Mouse (Mus musculus): ENCODE data around the gene Srpr. TPM values are rescaled to one million over a fixed set of nuclear protein-coding genes. Genes with fewer than 3 reads are reported as not detected.
A peak's percentile ranks its signal among the peaks of the same experiment; 100 is the strongest.

Gene Srpr
- polyA plus RNA-seq, 2 experiments = 115 to 160 TPM

DNA sequence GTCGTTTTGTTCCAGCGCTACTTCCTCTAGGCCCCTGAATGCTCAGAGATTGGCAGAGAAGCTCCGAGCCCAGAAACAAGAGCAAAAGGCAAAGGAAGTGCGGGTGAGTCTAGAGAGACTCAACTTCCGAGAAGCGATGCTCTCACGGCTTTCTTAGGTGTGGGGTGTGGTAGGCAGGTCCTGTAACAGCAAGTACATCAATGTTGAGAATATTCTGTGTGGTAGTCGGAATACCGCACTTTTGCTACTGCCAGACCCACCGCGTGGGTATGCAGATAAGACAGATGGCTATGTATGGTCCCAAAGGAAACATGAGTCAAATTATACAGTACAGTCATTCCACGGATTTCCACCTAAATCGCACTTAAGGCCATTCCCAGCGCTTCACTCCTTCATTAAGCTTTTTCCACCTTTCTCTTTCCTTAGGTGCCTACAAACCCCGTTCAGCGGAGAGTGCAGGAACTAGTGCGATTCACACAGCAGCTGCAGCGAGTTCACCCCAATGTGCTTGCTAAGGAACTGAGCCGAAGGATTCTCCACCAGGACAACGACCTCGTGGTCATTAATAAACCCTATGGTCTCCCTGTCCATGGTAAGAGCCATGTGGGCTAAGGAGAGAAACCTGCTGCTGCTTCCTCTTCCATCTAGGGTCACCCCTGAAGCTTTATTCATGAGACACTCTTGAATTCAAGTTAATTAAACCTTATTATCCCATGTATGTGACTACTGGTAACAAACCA is 68.2 kb downstream of the Srpr start:
- 2% methylated on average over 21 of the region's 21 CpGs for WGBS
- Histone ChIP-seq H3K4me3 (replicated peaks; ENCODE audit: low read length) (peak overlapping the region; percentile 76), H3K9ac (ENCODE audit: low read depth, low read length, severe bottlenecking) (peak overlapping the region; percentile 78), H3K27ac (replicated peaks; ENCODE audit: low read depth, low read length) (peak overlapping the region; percentile 55; the same call in 1 of the 2 replicates), H3K9me3 (ENCODE audit: control insufficient read depth, low read length) (no peaks in the 10 kb centered on the region), H3K4me2 (replicated peaks; ENCODE audit: low read depth, low read length, severe bottlenecking) (peak overlapping the region; percentile 70), H3K36me3 (ENCODE audit: control insufficient read depth, insufficient read depth, low read length) (peaks cover 16% of the 10 kb centered on the region), H3K4me1 (ENCODE audit: control insufficient read depth, insufficient read depth, low read length) (peaks cover 17% of the 10 kb centered on the region), H3K27me3 (ENCODE audit: control insufficient read depth, insufficient read depth, low read length) (no peaks in the 10 kb centered on the region)
- TF ChIP-seq POLR2A (IDR thresholded peaks at IDR 0.05; ENCODE audit: borderline replicate concordance, extremely low read depth, insufficient read depth, insufficient read length) = no peak
- ATAC-seq (ENCODE audit: low FRiP score, low read depth) = peak; percentile 56
- DNase-seq (ENCODE audit: low spot score) = no peak

DNA sequence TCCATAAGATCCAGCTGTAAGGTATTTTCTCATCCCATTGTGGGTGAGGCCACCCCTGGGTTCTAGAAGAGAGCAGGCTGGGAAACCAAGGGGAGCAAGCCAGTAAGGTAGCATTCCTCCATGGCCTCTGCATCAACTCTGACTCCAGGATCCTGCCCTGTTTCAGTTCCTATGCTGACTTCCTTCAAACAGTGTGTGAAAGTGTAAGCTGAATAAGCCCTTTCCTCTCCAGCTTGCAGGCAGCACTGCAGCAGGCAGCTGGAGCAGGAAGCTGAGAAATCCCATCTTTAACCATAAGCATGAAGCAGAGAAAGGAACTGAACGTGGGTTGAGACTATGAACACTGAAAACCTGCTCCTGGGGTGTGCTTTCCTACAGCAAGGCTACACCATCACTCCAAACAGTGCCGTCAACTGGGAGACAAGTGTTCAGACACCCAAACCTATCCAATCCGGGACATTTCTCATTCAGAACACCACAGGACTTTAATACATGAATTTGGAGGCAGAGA is 77.9 kb downstream of the Srpr start:
- peaks cover 47% of the 10 kb centered on the region for H3K36me3 ChIP-seq (ENCODE audit: control insufficient read depth, insufficient read depth, low read length)
- H3K9me3 ChIP-seq (ENCODE audit: control insufficient read depth, low read length) = no peaks in the 10 kb centered on the region
- no peak for TF ChIP-seq POLR2A (IDR thresholded peaks at IDR 0.05; ENCODE audit: borderline replicate concordance, extremely low read depth, insufficient read depth, insufficient read length)
- H3K27me3 ChIP-seq (ENCODE audit: control insufficient read depth, insufficient read depth, low read length) = no peaks in the 10 kb centered on the region
- 78% methylated on average over 3 of the region's 3 CpGs for WGBS
- DNase-seq (ENCODE audit: low spot score) = no peak
- H3K27ac ChIP-seq (replicated peaks; ENCODE audit: low read depth, low read length) = no peak overlapping the region
- H3K4me3 ChIP-seq (replicated peaks; ENCODE audit: low read length) = no peak overlapping the region
- no peak overlapping the region for H3K9ac ChIP-seq (ENCODE audit: low read depth, low read length, severe bottlenecking)
- no peak for ATAC-seq (ENCODE audit: low FRiP score, low read depth)
- no peak overlapping the region for H3K4me2 ChIP-seq (replicated peaks; ENCODE audit: low read depth, low read length, severe bottlenecking)
- peaks cover 4% of the 10 kb centered on the region; the same call in 1 of the 2 replicates for H3K4me1 ChIP-seq (ENCODE audit: control insufficient read depth, insufficient read depth, low read length)

DNA sequence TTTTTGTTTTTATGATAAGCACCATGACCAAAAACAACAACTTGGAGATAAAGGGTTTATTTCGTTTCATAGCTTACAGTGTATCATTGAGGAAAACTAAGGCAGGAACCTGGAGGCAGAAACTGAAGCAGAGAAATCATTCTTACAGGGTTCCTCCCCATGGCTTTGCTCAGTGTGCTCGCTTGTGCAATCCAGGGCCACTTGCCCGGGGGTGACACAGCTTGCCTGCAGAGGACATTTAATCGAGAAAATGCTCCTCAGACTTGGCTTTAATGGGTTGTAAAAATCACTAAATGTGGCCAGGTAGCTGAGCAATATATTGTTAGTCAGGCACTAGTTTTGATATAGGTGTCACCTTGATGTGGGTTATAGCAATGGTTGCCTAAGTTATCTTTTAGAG is 78.5 kb downstream of the Srpr start:
- ATAC-seq (ENCODE audit: low FRiP score, low read depth) = no peak

DNA sequence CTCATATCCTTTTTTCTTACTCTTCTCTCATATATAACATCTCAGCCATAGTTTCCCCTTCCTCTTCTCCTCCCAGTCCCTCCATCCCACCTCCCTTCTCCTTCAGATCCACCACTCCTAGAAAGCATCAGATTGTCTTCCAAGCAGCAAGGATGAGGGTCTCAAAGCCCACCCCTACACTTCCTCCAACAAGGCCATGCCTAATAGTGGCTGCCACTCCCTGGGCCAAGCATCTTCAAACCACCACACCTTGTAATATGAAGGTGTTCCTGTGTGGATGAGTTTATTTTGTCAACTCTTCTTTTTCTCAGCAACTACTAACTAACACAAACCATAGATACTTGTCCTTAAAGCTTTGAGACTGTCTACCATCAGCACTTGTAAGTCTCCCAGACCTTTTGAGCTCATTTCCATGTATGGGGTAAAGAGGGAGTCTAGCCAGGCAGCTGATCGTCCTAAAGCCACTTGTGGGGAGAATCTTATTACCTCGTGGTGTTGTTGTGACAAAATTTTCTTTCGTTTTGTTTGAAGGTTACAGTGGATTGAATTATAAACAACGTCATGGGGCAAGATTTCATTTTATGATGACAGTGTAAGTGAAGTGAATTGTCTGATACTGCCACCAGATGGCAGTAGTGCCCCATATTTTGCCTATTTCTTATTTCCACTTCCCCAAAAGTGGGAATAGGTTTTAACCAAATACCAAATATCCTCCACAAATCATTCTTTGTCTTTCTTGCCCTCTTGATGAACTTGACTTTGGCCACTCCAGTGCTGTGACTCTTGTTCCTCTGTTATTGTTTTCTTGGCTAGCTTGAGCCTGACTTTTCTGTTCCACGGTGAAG is 82.3 kb downstream of the Srpr start:
- no peaks in the 10 kb centered on the region for H3K27me3 ChIP-seq (ENCODE audit: control insufficient read depth, insufficient read depth, low read length)
- ATAC-seq (ENCODE audit: low FRiP score, low read depth) (0 out of 2 replicates have a peak, but pooled peaks have one; percentile 32), DNase-seq (ENCODE audit: low spot score) (peak; percentile 85)
- peaks cover 9% of the 10 kb centered on the region for H3K36me3 ChIP-seq (ENCODE audit: control insufficient read depth, insufficient read depth, low read length)
- H3K9ac ChIP-seq (ENCODE audit: low read depth, low read length, severe bottlenecking) = no peak overlapping the region
- 16% methylated on average over 5 of the region's 5 CpGs for WGBS
- no peak overlapping the region for H3K4me2 ChIP-seq (replicated peaks; ENCODE audit: low read depth, low read length, severe bottlenecking)
- TF ChIP-seq POLR2A (IDR thresholded peaks at IDR 0.05; ENCODE audit: borderline replicate concordance, extremely low read depth, insufficient read depth, insufficient read length) = no peak
- H3K27ac ChIP-seq (replicated peaks; ENCODE audit: low read depth, low read length) = no peak overlapping the region
- no peak overlapping the region for H3K4me3 ChIP-seq (replicated peaks; ENCODE audit: low read length)
- peaks cover 25% of the 10 kb centered on the region for H3K4me1 ChIP-seq (ENCODE audit: control insufficient read depth, insufficient read depth, low read length)
- no peaks in the 10 kb centered on the region for H3K9me3 ChIP-seq (ENCODE audit: control insufficient read depth, low read length)

More for the DNA sequence above, 78.5 kb downstream of the Srpr start:
- H3K9me3 ChIP-seq (ENCODE audit: control insufficient read depth, low read length) = no peaks in the 10 kb centered on the region
- peaks cover 8% of the 10 kb centered on the region for H3K4me1 ChIP-seq (ENCODE audit: control insufficient read depth, insufficient read depth, low read length)
- no peak for TF ChIP-seq POLR2A (IDR thresholded peaks at IDR 0.05; ENCODE audit: borderline replicate concordance, extremely low read depth, insufficient read depth, insufficient read length)
- no peak overlapping the region for H3K27ac ChIP-seq (replicated peaks; ENCODE audit: low read depth, low read length)
- DNase-seq (ENCODE audit: low spot score) = no peak
- no peak overlapping the region for H3K4me2 ChIP-seq (replicated peaks; ENCODE audit: low read depth, low read length, severe bottlenecking)
- H3K36me3 ChIP-seq (ENCODE audit: control insufficient read depth, insufficient read depth, low read length) = peaks cover 41% of the 10 kb centered on the region
- WGBS = 72% methylated on average over 4 of the region's 4 CpGs
- H3K9ac ChIP-seq (ENCODE audit: low read depth, low read length, severe bottlenecking) = no peak overlapping the region
- no peak overlapping the region for H3K4me3 ChIP-seq (replicated peaks; ENCODE audit: low read length)
- H3K27me3 ChIP-seq (ENCODE audit: control insufficient read depth, insufficient read depth, low read length) = no peaks in the 10 kb centered on the region

DNA sequence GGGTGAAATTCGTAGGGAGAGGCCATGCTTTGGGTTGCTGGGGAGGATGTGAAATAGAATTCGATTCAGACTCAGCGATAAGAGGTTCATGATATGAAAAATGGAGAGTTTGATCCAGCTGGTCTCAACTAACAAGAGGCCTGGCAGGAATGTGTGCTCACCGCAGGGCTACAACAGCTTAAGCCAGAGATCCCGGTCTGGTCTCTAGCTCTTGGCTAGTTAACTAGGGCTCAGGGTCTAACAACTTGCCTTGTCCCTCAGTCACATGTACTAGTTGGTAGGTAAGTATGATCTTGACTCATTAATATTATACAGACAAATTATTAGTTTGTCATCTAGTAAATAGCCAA is 82.9 kb downstream of the Srpr start:
- no peak for TF ChIP-seq POLR2A (IDR thresholded peaks at IDR 0.05; ENCODE audit: borderline replicate concordance, extremely low read depth, insufficient read depth, insufficient read length)
- H3K4me1 ChIP-seq (ENCODE audit: control insufficient read depth, insufficient read depth, low read length) = peaks cover 27% of the 10 kb centered on the region
- H3K36me3 ChIP-seq (ENCODE audit: control insufficient read depth, insufficient read depth, low read length) = peaks cover 3% of the 10 kb centered on the region; the same call in 1 of the 2 replicates
- H3K4me3 ChIP-seq (replicated peaks; ENCODE audit: low read length) = no peak overlapping the region
- no peak overlapping the region for H3K27ac ChIP-seq (replicated peaks; ENCODE audit: low read depth, low read length)
- ATAC-seq (ENCODE audit: low FRiP score, low read depth) (no peak), DNase-seq (ENCODE audit: low spot score) (no peak)
- H3K27me3 ChIP-seq (ENCODE audit: control insufficient read depth, insufficient read depth, low read length) = no peaks in the 10 kb centered on the region
- no peak overlapping the region for H3K4me2 ChIP-seq (replicated peaks; ENCODE audit: low read depth, low read length, severe bottlenecking)
- H3K9ac ChIP-seq (ENCODE audit: low read depth, low read length, severe bottlenecking) = no peak overlapping the region
- H3K9me3 ChIP-seq (ENCODE audit: control insufficient read depth, low read length) = no peaks in the 10 kb centered on the region
- WGBS = 45% methylated on average over 5 of the region's 5 CpGs

All from limb, embryonic 14.5 days (tissue).